Mouse (Mus musculus) forebrain, embryonic 15.5 days (tissue): Measurements from ENCODE around the gene Doc2a. TPM values are rescaled to one million over a fixed set of nuclear protein-coding genes. Genes with fewer than 3 reads are reported as not detected.

ENCODE experiments used
- ATAC-seq: fragments of 200-750 bp; cut with Nextera tagmentation; replicated peaks from 2 replicates; pipeline ENCODE4 v1.8.0; 2017; ENCODE audit warnings: mild to moderate bottlenecking, moderate TSS enrichment, moderate library complexity
- H3K27ac ChIP-seq: fragments of 300-500 bp; sonication (generic); replicated peaks from 2 replicates; pipeline ENCODE4 v1.5.1; 2015; ENCODE audit warnings: mild to moderate bottlenecking, inconsistent platforms
- H3K27me3 ChIP-seq: fragments of 300-500 bp; sonication (generic); 2 replicates; pipeline ENCODE4 v1.6.1; 2015; ENCODE audit warnings: inconsistent platforms
- H3K36me3 ChIP-seq: fragments of 300-500 bp; sonication (generic); 2 replicates; pipeline ENCODE4 v1.6.1; 2015; ENCODE audit warnings: mild to moderate bottlenecking, inconsistent platforms
- H3K4me1 ChIP-seq: fragments of 300-500 bp; sonication (generic); 2 replicates; pipeline ENCODE4 v1.6.1; 2015; ENCODE audit warnings: inconsistent platforms
- H3K4me2 ChIP-seq: fragments of 300-500 bp; sonication (generic); replicated peaks from 2 replicates; pipeline ENCODE4 v1.6.1; 2015; ENCODE audit warnings: mild to moderate bottlenecking, inconsistent platforms
- H3K4me3 ChIP-seq: fragments of 300-500 bp; sonication (generic); 2 replicates; pipeline ENCODE4 v1.5.1; 2015; ENCODE audit warnings: mild to moderate bottlenecking, inconsistent platforms
- H3K9ac ChIP-seq: fragments of 300-500 bp; sonication (generic); replicated peaks from 2 replicates; pipeline ENCODE4 v1.6.1; 2015; ENCODE audit warnings: mild to moderate bottlenecking, inconsistent platforms
- H3K9me3 ChIP-seq: fragments of 300-500 bp; sonication (generic); 2 replicates; pipeline ENCODE4 v1.6.1; 2016; ENCODE audit warnings: inconsistent platforms
- WGBS: fragments of 180-500 bp; shearing (Covaris S2); methylation state at CpG from one replicate; pipeline ENCODE4 v1.1.7; 2015; ENCODE audit warnings: mixed read lengths; 5-methylcytosine and 5-hydroxymethylcytosine counted together
- polyA plus RNA-seq: library from polyadenylated mRNA; unstranded; fragments of >200 nt; fragmentation: Nextera tagmentation; extraction: Ambion mirVana; gene quantifications from 2 replicates; pipeline ENCODE4 v1.2.1, GENCODE M21; 2015

Gene Doc2a
- polyA plus RNA-seq, 1 experiment from 2014 or later: 9.1 TPM

DNA sequence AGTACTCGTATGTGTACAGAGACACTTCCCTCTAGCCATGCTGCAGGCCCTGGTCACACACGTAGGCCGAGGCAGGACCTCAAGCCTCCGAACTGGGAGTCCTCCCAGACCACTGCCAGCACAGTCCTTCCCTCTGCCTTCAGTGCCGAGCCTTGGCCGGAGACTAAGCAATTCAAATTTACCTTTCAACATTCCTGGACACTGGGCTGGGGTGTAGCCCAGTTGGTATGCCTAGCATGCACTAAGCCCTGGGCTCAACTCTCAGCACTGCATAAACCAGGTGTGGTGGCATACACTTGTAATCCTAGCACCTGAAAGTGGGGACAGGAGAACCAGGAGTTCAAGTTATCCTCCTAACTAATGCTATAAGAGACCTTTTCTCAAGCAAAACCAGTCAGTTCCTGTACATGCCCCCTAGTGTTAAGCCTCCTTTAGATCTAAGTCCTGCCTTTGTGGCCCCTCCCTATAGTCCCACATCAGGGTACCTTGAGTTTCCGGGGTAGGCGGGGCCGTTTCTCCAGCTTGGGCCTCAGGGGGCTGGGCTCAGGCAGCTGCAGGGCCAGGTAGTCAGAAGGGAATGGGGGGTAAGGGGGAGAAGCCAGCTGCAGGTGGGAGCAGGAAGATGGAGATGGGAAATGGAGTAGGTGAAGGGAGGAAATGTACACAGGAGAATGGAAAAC, 9.7 kb downstream of the Doc2a start:
- H3K4me2 ChIP-seq: no peak overlapping the region
- H3K9me3 ChIP-seq: no peaks in the 10 kb centered on the region
- H3K27me3 ChIP-seq: no peaks in the 10 kb centered on the region
- H3K27ac ChIP-seq: no peak overlapping the region
- no peak for ATAC-seq
- WGBS: 77% methylated on average over 9 of the region's 9 CpGs
- no peak overlapping the region for H3K4me3 ChIP-seq
- H3K36me3 ChIP-seq: peaks cover 55% of the 10 kb centered on the region
- H3K4me1 ChIP-seq: peaks cover 9% of the 10 kb centered on the region
- H3K9ac ChIP-seq: no peak overlapping the region

DNA sequence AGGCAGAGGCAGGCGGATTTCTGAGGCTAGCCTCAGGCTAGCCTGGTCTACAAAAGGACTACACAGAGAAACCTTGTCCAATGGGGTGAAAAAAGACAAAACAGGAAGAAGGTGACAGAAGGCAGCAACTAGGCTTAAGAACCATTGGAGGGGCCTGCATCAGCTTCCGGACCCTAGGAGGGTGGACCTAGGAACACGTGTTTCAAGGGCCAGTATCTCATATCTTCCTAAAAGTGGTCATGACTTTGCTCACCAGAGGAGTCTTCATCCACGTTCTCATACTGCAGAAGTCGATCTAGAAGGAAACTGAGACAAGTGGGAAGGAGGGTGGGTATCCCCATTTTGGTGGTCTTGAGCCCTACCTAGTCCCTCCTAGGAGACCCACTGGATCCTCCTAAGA, 13.8 kb downstream of the Doc2a start:
- peaks cover 38% of the 10 kb centered on the region for H3K36me3 ChIP-seq
- H3K4me1 ChIP-seq: peaks cover 31% of the 10 kb centered on the region

DNA sequence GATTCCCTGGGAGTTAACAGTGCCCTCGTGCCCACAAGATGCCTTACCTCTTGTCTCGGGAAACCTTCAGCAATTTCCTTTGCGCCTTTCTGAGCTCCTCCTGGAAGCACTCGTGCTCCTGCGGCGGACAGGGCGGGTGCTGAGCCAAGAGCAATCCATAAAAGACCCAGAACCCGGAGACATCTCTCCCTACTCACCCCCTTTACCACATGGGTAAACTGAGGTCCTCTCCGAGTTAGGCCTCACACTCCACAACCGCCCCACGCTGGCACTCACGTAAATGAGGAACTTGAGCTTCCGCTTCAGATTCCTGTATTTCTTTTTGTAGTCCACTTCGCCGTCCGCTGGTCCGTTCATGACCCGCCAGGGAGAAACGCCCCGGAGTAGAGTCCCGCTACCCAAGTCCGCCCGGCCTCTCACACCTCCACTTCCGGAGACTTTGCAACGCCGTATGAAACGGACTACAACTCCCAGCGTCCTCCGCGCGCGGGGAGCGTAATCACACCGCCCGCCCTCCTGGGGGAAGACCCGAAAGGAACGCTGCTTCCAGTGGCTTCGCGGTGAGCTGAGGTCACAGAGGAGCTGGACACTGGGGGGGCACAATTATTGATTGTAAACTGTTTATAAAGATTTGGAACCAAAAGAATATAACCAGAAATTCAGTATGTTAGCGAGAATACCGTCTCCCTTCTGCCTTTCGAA, 14.4 kb downstream of the Doc2a start, which contains the start of gene Hirip3:
TSS of gene Hirip3 (plus strand) at position 544 of the 702 bp plus-strand sequence.
- peak within 1 kb of the TSS; percentile 68 for H3K4me3 ChIP-seq
- H3K4me1 ChIP-seq: peaks cover 31% of the 10 kb centered on the region
- peak within 1 kb of the TSS; percentile 84 for H3K4me2 ChIP-seq
- H3K27me3 ChIP-seq: no peaks in the 10 kb centered on the region
- H3K9ac ChIP-seq: peak within 1 kb of the TSS; percentile 62
- 4% methylated on average over 42 of the region's 42 CpGs for WGBS
- H3K27ac ChIP-seq: peak within 1 kb of the TSS; percentile 90
- H3K36me3 ChIP-seq: peaks cover 38% of the 10 kb centered on the region
- ATAC-seq: peak; percentile 90
- H3K9me3 ChIP-seq: no peaks in the 10 kb centered on the region

More for the DNA sequence above, 13.8 kb downstream of the Doc2a start:
- ATAC-seq: no peak; the same call in 1 of the 2 replicates
- H3K27ac ChIP-seq: no peak overlapping the region
- peak overlapping the region; percentile 68 for H3K4me3 ChIP-seq
- H3K27me3 ChIP-seq: no peaks in the 10 kb centered on the region
- H3K9ac ChIP-seq: peak overlapping the region; percentile 62
- H3K4me2 ChIP-seq: peak overlapping the region; percentile 84
- no peaks in the 10 kb centered on the region for H3K9me3 ChIP-seq
- WGBS: 68% methylated on average over 5 of the region's 5 CpGs

DNA sequence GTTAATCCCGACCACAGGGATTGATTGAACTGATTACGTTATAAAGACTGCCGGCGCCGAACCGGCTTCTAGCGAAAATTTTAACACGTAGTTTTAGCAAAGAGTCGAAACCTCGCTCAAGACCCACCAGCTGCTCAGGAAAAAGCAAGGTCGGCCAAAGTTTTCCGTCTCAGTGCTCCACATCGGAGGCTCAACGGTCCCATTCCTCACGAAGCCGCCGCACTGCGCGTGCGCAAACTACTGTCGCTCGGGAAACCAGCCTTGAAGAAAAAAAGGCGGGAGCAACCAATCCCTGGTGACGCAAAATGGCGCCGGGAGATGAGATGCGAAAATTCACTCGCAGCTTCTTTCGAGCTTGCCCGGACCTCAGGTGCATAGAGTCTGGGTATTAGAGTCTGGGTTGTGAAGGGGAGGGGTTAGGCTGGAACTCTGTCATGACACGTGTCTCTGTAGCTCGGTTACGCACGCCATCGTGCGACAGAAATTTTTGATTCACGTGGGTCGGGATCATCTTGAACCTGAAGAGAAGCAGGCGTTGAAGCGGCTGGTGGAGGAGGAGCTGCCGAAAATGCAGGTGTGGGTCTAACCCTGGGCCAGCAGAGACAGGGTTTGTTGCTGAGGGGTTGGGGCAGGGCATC, 15.1 kb downstream of the Doc2a start, which contains the start of gene Ino80e:
TSS of gene Ino80e (minus strand) at position 231 of the 638 bp plus-strand sequence.
- H3K36me3 ChIP-seq: peaks cover 38% of the 10 kb centered on the region
- ATAC-seq: peak; percentile 72
- peak within 1 kb of the TSS; percentile 62 for H3K9ac ChIP-seq
- peaks cover 31% of the 10 kb centered on the region for H3K4me1 ChIP-seq
- H3K4me3 ChIP-seq: peak within 1 kb of the TSS; percentile 68
- WGBS: under 1% methylated on average over 41 of the region's 41 CpGs
- no peaks in the 10 kb centered on the region for H3K9me3 ChIP-seq
- H3K27me3 ChIP-seq: no peaks in the 10 kb centered on the region
- peak within 1 kb of the TSS; percentile 90 for H3K27ac ChIP-seq
- H3K4me2 ChIP-seq: peak within 1 kb of the TSS; percentile 84

DNA sequence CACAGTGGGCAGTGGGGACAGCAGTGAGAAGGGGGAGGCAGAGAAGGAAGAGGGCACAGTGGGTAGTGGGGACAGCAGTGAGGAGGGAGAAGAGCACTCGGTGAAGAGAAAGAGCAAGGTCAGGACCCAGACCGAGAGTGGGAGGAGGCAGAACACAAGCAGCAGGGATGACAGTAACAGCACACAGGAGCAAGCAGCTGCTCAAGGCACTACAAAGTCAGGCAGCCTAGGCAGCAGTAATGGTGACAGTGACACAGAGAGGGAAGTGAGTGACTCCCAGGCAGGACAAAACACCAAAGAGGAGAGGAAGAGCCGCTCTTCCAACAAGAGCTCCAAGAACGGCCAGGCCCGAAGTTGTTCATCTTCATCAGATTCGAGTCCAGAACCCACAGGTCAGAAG, 16.6 kb downstream of the Doc2a start:
- peaks cover 42% of the 10 kb centered on the region for H3K36me3 ChIP-seq
- H3K9me3 ChIP-seq: no peaks in the 10 kb centered on the region
- no peak for ATAC-seq
- H3K27ac ChIP-seq: no peak overlapping the region; the same call in 1 of the 2 replicates
- no peaks in the 10 kb centered on the region for H3K27me3 ChIP-seq
- H3K4me2 ChIP-seq: peak overlapping the region; percentile 84
- 70% methylated on average over 6 of the region's 6 CpGs for WGBS
- peaks cover 31% of the 10 kb centered on the region for H3K4me1 ChIP-seq
- peak overlapping the region; percentile 68 for H3K4me3 ChIP-seq
- H3K9ac ChIP-seq: peak overlapping the region; percentile 62

DNA sequence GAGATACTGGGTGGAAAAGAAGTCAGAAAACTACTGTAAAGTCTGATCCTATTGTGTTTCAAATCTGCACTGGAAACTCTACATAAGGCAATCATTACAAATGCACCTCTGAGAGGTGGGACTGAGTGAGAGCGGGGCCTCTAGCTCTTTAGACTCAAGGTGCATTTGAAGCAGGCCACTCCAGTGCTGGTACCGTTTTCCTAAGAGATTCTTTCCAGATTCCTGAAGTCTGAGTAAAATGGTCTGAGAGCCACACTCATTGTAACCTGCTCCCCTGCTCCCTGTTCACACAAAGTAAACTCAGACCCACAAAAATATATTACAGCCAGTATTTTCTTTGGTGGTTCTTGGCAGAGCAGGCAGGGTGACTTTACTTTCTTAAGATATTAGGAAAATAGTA, 20.3 kb downstream of the Doc2a start:
- H3K9ac ChIP-seq: no peak overlapping the region
- WGBS: 91% methylated on average over 2 of the region's 2 CpGs
- H3K36me3 ChIP-seq: peaks cover 75% of the 10 kb centered on the region
- no peaks in the 10 kb centered on the region for H3K9me3 ChIP-seq
- H3K4me2 ChIP-seq: no peak overlapping the region
- H3K27me3 ChIP-seq: no peaks in the 10 kb centered on the region
- H3K27ac ChIP-seq: no peak overlapping the region
- no peak overlapping the region for H3K4me3 ChIP-seq
- ATAC-seq: no peak
- peaks cover 22% of the 10 kb centered on the region for H3K4me1 ChIP-seq

DNA sequence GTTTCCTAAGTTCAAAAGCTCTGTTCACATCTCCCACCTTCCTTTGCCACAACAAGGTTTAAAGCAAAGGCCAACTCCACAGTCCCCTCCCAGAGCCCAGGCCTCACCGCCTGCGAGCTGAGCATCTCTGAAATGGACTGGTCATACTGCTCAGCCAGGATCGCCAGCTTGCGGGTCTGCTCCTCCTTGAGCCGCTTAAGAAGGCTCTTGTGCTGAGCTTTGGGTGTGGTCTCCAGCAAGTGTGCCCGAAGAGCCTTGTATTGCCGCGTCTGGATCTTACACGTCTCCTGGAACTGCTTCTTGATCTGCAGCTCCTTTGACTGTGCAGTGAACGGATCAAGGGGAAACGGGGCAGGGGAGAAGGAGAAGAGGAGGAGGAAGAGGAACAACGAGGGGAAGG, 20.8 kb downstream of the Doc2a start:
- Histone ChIP-seq H3K27me3 (no peaks in the 10 kb centered on the region), H3K36me3 (peaks cover 79% of the 10 kb centered on the region), H3K4me2 (no peak overlapping the region), H3K27ac (no peak overlapping the region), H3K9me3 (no peaks in the 10 kb centered on the region), H3K4me1 (peaks cover 17% of the 10 kb centered on the region), H3K9ac (no peak overlapping the region), H3K4me3 (no peak overlapping the region)
- 86% methylated on average over 12 of the region's 12 CpGs for WGBS
- no peak for ATAC-seq

DNA sequence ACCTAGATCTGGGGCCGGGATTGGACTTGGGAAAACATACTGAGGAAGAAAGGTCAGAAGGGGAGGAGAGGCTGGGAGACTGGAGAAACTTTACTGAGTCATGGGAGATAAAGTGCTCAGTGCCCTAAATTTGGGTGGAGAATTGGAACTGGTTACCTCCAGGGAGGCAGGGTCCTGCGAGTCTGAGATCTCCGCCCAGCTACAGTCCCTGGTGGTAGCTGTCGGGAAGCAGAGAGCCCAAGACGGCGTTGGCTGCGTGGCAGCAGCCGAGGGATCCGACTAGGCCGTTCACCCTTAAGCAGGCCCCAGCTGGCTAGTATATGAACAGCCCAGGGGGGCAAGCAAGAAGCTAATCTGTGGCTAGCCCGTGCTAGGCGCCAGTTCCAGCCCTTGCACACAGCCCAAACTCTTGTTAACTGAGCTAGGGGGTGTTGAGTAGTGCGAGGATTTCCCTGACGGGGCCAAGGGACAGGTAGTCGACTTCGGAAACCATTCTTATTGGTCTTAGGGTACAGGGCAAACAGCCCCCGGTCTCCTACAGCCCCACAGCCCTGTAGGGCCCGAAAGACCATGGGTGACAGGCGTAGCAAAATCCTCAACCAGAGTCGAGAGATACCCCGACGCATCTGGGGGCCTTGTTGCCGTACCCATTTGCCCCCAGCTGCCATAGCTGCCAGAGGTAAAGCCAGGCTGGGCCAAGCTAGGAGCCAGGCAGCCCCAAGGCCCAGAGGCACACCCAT, 22.7 kb downstream of the Doc2a start:
- Histone ChIP-seq H3K9me3 (no peaks in the 10 kb centered on the region), H3K36me3 (peaks cover 95% of the 10 kb centered on the region), H3K4me2 (no peak overlapping the region), H3K27ac (no peak overlapping the region), H3K4me3 (no peak overlapping the region), H3K27me3 (no peaks in the 10 kb centered on the region), H3K9ac (no peak overlapping the region), H3K4me1 (no peaks in the 10 kb centered on the region)
- WGBS: 95% methylated on average over 23 of the region's 23 CpGs
- ATAC-seq: no peak

DNA sequence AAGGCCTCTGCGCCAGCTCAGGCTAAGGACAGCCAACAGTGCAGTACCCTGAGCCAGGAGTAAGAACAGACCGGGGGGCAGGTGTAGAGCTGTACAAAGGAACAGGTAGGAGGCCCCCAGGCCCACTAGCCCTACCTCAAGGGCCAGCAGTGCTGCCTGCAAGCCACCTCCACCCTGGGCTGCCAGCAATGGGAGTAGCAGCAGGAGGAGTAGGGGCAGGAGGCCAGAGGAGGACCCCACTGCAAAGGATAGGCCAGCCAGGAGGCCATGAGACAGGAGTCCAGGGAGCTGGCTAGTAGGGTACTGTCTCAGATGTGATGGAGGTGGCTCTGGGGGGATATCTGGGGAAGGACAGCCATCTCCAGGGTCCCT, 23.3 kb downstream of the Doc2a start:
- no peak for ATAC-seq
- WGBS: 89% methylated on average over 2 of the region's 2 CpGs
- no peak overlapping the region for H3K9ac ChIP-seq
- no peak overlapping the region for H3K4me3 ChIP-seq
- peaks cover 96% of the 10 kb centered on the region for H3K36me3 ChIP-seq
- no peak overlapping the region for H3K4me2 ChIP-seq
- no peaks in the 10 kb centered on the region for H3K9me3 ChIP-seq
- H3K27ac ChIP-seq: no peak overlapping the region
- no peaks in the 10 kb centered on the region for H3K4me1 ChIP-seq
- no peaks in the 10 kb centered on the region for H3K27me3 ChIP-seq

DNA sequence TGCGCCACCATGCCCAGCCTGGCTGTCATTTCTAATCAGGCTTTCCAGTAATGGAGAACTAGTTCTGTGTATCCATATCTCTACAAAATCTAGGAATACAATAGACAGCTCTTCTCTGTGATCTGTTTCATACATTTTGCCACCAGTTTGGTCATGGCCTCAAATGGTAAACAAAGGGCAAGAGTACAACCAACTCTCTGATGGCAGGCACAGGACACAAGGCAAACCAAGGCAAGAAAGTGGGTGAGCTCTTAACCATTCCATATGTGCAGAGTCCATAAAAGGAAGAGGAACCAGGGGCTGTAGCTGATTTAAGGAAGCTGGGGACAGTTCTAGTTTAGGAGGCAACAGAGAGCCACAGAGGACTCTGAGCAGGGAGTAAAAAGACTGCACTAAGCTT, 30.0 kb downstream of the Doc2a start:
- no peak for ATAC-seq
- Histone ChIP-seq H3K9me3 (no peaks in the 10 kb centered on the region), H3K4me3 (no peak overlapping the region), H3K27me3 (no peaks in the 10 kb centered on the region), H3K27ac (no peak overlapping the region), H3K36me3 (peaks cover 79% of the 10 kb centered on the region), H3K4me1 (peaks cover 19% of the 10 kb centered on the region), H3K9ac (no peak overlapping the region), H3K4me2 (no peak overlapping the region)
- WGBS: 100% methylated on average over 1 of the region's 1 CpGs

DNA sequence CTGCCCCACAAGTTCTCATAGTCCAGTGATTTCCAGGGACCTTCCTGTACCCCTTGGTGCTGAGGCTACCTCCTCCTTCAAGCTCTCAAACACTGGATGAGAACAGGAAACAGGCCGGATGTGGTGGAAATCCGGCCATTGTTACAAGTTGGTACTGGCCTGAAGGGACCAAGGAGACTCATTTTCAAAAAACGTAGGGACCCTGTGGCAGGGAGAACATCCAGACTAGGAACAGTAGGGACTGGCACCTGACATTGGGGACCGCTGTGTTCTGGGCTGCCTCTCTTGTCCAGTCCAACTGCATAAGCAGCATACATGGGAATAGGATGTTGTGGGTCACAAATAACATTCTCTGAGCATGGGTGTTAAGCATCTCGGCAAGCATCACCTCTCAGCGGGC, 33.8 kb downstream of the Doc2a start:
- Histone ChIP-seq H3K36me3 (peaks cover 41% of the 10 kb centered on the region), H3K27ac (no peak overlapping the region), H3K9ac (no peak overlapping the region), H3K4me1 (peaks cover 39% of the 10 kb centered on the region), H3K9me3 (no peaks in the 10 kb centered on the region), H3K4me3 (0 out of 2 replicates have a peak overlapping the region, but pooled peaks have one; percentile 1), H3K4me2 (peak overlapping the region; percentile 96; the same call in 1 of the 2 replicates), H3K27me3 (no peaks in the 10 kb centered on the region)
- ATAC-seq: no peak
- WGBS: 79% methylated on average over 6 of the region's 6 CpGs
